Mouse (Mus musculus) stomach, postnatal 0 days (tissue): ENCODE measurements around the gene Ctnnd2.

ENCODE experiments used
- CTCF ChIP-seq: IDR thresholded peaks from 2 replicates; pipeline ENCODE4 v1.5.1; 2016; ENCODE audit warnings: antibody characterized with exemption, low read depth, mild to moderate bottlenecking, moderate library complexity
- EP300 ChIP-seq: optimal IDR thresholded peaks from 2 replicates; pipeline ENCODE3; 2016; ENCODE audit warnings: antibody characterized with exemption

- TF ChIP-seq CTCF (no peak), EP300 (no peak)
These were observed 423.1 kb downstream of the Ctnnd2 start for GRCm38 (mm10) chr15:30595507-30595906.
